Mouse (Mus musculus) G1E (cell line): ENCODE results near the gene Tmem69.

ENCODE experiments used
- CTCF ChIP-seq: IDR thresholded peaks from 2 replicates; pipeline ENCODE4 v1.5.1; 2012; ENCODE audit warnings: low read depth, low read length, inconsistent platforms, mixed read lengths
- GATA1 ChIP-seq: IDR thresholded peaks from 2 replicates; pipeline ENCODE4 v1.6.1; 2012; ENCODE audit warnings: borderline replicate concordance, low read length, inconsistent platforms, mixed read lengths
- GATA2 ChIP-seq: IDR thresholded peaks from 2 replicates; pipeline ENCODE4 v1.6.1; 2012; ENCODE audit warnings: low read depth, low read length, inconsistent platforms, borderline replicate concordance
- POLR2AphosphoS5 ChIP-seq: IDR thresholded peaks from 2 replicates; pipeline ENCODE4 v1.6.1; 2012; ENCODE audit warnings: low read depth, low read length, inconsistent platforms; ENCODE audit not compliant: insufficient replicate concordance

DNA sequence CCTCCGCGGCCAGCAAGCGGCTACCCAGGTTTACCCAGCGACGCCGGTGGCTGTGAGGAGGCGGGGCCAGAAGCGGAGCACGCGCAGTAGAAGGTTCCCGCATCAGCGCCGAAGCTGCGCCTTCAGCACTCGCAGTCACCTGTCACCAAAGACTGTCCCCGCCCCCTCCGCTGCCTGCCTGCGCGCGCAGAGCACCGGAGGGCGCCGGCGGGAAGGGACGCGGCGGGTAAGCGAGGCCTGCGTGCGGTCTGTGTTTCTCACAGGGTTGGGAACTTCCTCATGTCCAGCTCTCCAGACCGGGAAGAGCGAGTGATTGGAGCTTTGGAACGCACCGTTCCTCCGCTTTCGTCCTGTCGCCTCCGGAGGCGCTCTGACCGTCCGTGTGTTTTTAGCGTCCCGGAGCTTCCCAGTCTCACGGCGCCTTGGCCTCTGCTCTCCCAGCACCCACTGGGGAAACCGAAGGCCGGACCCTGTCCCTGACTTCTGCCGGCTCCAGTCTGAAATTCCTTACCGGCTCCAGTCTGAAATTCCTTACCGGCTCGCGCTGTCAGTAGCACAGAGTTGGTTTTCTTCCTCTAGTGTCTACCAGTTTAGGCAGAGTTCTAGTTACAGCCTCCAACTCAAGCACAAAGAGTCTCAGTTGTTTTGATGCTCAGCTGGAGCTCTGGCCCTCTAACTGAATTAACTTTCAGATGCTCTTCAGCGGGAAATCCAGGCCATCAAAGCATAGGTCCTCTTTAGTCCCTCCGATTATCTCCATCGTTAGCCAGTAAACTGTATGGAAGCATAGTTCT lies 48.1 kb downstream of the Tmem69 start, which contains the start of gene Ipp:
- TF ChIP-seq GATA1, result no peak
- no peak for TF ChIP-seq GATA2
- no peak for TF ChIP-seq CTCF
- TF ChIP-seq POLR2AphosphoS5, result no peak
